Comparison of ENCODE assay signal across 39 mouse cellular contexts in the genomic region with DNA sequence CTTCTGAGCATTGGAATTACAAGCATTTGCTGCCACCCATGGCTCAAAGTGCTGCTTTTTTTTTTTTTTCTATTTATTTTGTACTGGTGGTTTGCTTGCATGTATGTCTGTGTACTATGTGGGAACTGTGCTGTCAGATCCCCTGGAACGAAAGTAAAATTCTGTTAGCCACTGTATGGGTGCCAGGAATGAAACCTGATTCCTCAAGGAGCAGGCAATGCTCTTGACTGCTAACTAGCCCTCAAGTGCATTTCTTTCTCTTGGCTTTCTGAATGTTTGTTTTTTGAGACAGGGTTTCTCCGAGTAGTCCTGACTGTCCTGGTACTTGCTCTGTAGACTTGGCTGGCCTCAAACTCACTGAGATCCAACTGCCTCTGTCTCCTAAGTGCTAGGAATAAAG. TPM values are rescaled to one million over a fixed set of nuclear protein-coding genes. Genes with fewer than 3 reads are reported as not detected.
A peak's percentile ranks its signal among the peaks of the same experiment; 100 is the strongest.
DNase-seq lines count a peak whose midpoint lies in the region; ATAC-seq and TF ChIP-seq lines count a peak whose summit lies in the region.
"Had no signal": no experiment of that assay in that cellular context is flagged by ENCODE, and none has a peak within 500 bp of the region (broad histone marks: within the 10 kb centered on the region; RNA-seq: fewer than 3 reads in every experiment).

No protein-coding gene starts in this region.

- 0 out of 2 replicates have a peak overlapping the region, but pooled peaks have one; percentile 9 for H3K9ac ChIP-seq in liver, embryonic 14.5 days (replicated peaks)
- no peak overlapping the region for H3K9ac ChIP-seq in lung, embryonic 16.5 days (ENCODE audit: low read length)
- H3K9ac ChIP-seq in hindbrain, embryonic 13.5 days, result no peak overlapping the region
- H3K9ac ChIP-seq in liver, postnatal 0 days (replicated peaks), result no peak overlapping the region
- H3K9ac ChIP-seq: heart, embryonic 13.5 days; intestine, embryonic 15.5 days; liver, embryonic 13.5 days; midbrain, embryonic 15.5 days had no signal

- no peaks in the 10 kb centered on the region; the same call in 1 of the 2 replicates for H3K27me3 ChIP-seq in liver, embryonic 14.5 days (ENCODE audit: control insufficient read depth, insufficient read depth, low read length)
- no peaks in the 10 kb centered on the region for H3K27me3 ChIP-seq in lung, embryonic 16.5 days (ENCODE audit: control insufficient read depth, insufficient read depth, low read depth, low read length)
- no peaks in the 10 kb centered on the region for H3K27me3 ChIP-seq in hindbrain, embryonic 13.5 days
- H3K27me3 ChIP-seq in liver, postnatal 0 days (ENCODE audit: insufficient read depth, low read length), result no peaks in the 10 kb centered on the region
- H3K27me3 ChIP-seq: heart, embryonic 13.5 days; intestine, embryonic 15.5 days; liver, embryonic 13.5 days; midbrain, embryonic 15.5 days had no signal

- no peak for ATAC-seq in liver, embryonic 14.5 days (ENCODE audit: insufficient read depth)
- peak; percentile 38; the same call in 1 of the 2 replicates for ATAC-seq in lung, embryonic 16.5 days (ENCODE audit: low read depth)
- no peak for ATAC-seq in hindbrain, embryonic 13.5 days (ENCODE audit: low FRiP score)
- no peak for ATAC-seq in liver, postnatal 0 days
- ATAC-seq: CD4-positive, CD25-positive, alpha-beta regulatory T cell, adult 4 months; forebrain, embryonic 16.5 days; hindbrain, embryonic 16.5 days; intestine, embryonic 15.5 days; midbrain, embryonic 15.5 days had no signal

- WGBS in liver, embryonic 14.5 days (ENCODE audit: insufficient replicate concordance), result 66% methylated on average over 2 of the region's 2 CpGs
- 36% methylated on average over 2 of the region's 2 CpGs for WGBS in lung, embryonic 16.5 days
- WGBS in hindbrain, embryonic 13.5 days, result 76% methylated on average over 2 of the region's 2 CpGs
- WGBS in liver, postnatal 0 days (ENCODE audit: insufficient replicate concordance), result 76% methylated on average over 2 of the region's 2 CpGs

- no peak for TF ChIP-seq EP300 in liver, embryonic 14.5 days (IDR thresholded peaks at IDR 0.05; ENCODE audit: low read depth)
- TF ChIP-seq EP300 in liver, postnatal 0 days (IDR thresholded peaks at IDR 0.05; ENCODE audit: low read depth), result no peak

- no peak overlapping the region for H3K4me3 ChIP-seq in liver, embryonic 14.5 days (ENCODE audit: insufficient read depth in 1 of 2, low read depth in 2 of 2, low read length in 2 of 2)
- H3K4me3 ChIP-seq in lung, embryonic 16.5 days (ENCODE audit: low read length), result no peak overlapping the region
- no peak overlapping the region for H3K4me3 ChIP-seq in hindbrain, embryonic 13.5 days
- no peak overlapping the region for H3K4me3 ChIP-seq in liver, postnatal 0 days (ENCODE audit: low read depth, low read length)
- H3K4me3 ChIP-seq: forebrain, embryonic 10.5 days; gastrocnemius, adult 2 months; heart, adult 2 months; heart, embryonic 13.5 days; hindbrain, embryonic 10.5 days; intestine, embryonic 15.5 days; layer of hippocampus, adult 2 months; liver, embryonic 13.5 days; midbrain, embryonic 10.5 days; midbrain, embryonic 15.5 days had no signal

- no peak for DNase-seq in liver, embryonic 14.5 days (ENCODE audit: low read depth in 3 of 3, low spot score in 3 of 3)
- no peak for DNase-seq in liver
- DNase-seq in adipocyte (ENCODE audit: low spot score), result peak; percentile 44
- peak; percentile 57 for DNase-seq in lung, postnatal 36 days
- DNase-seq in ovary, postnatal 36 days (ENCODE audit: low spot score), result no peak
- DNase-seq in liver, postnatal 0 days, result no peak
- DNase-seq: adrenal gland, postnatal 36 days; cerebellum, adult 2 months; cerebellum, postnatal 14 days; gastrocnemius, adult 2 months; heart, adult 2 months; heart, postnatal 10 days; kidney, adult 2 months; kidney, postnatal 36 days; left cerebral cortex, postnatal 4 days; liver, embryonic 13.5 days; right cerebral cortex, postnatal 4 days; thymus, adult 18-20 months; thymus, postnatal 36 days had no signal

- no peaks in the 10 kb centered on the region for H3K9me3 ChIP-seq in liver, embryonic 14.5 days (ENCODE audit: control insufficient read depth, low read length)
- no peaks in the 10 kb centered on the region for H3K9me3 ChIP-seq in lung, embryonic 16.5 days (ENCODE audit: control insufficient read depth, low read length)
- no peaks in the 10 kb centered on the region for H3K9me3 ChIP-seq in hindbrain, embryonic 13.5 days
- no peaks in the 10 kb centered on the region for H3K9me3 ChIP-seq in liver, postnatal 0 days (ENCODE audit: low read length)
- H3K9me3 ChIP-seq: heart, embryonic 13.5 days; hindbrain, embryonic 10.5 days; intestine, embryonic 15.5 days; liver, embryonic 13.5 days; midbrain, embryonic 10.5 days; midbrain, embryonic 15.5 days had no signal

- no peaks in the 10 kb centered on the region for H3K36me3 ChIP-seq in liver, embryonic 14.5 days (replicated peaks; ENCODE audit: control insufficient read depth, insufficient read depth, low read depth)
- H3K36me3 ChIP-seq in lung, embryonic 16.5 days (ENCODE audit: control insufficient read depth, insufficient read depth, low read length), result no peaks in the 10 kb centered on the region
- H3K36me3 ChIP-seq in hindbrain, embryonic 13.5 days, result no peaks in the 10 kb centered on the region
- no peaks in the 10 kb centered on the region for H3K36me3 ChIP-seq in liver, postnatal 0 days (replicated peaks; ENCODE audit: insufficient read depth, low read length)
- H3K36me3 ChIP-seq: forebrain, embryonic 10.5 days; heart, embryonic 13.5 days; hindbrain, embryonic 10.5 days; intestine, embryonic 15.5 days; liver, embryonic 13.5 days; midbrain, embryonic 10.5 days; midbrain, embryonic 15.5 days had no signal

- H3K27ac ChIP-seq in liver, embryonic 14.5 days, result no peak overlapping the region
- no peak overlapping the region for H3K27ac ChIP-seq in lung, embryonic 16.5 days (ENCODE audit: low read length)
- H3K27ac ChIP-seq in hindbrain, embryonic 13.5 days, result no peak overlapping the region
- no peak overlapping the region for H3K27ac ChIP-seq in liver, postnatal 0 days (ENCODE audit: low read depth)
- H3K27ac ChIP-seq: forebrain, embryonic 10.5 days; gastrocnemius, adult 2 months; heart, adult 2 months; heart, embryonic 13.5 days; hindbrain, embryonic 10.5 days; intestine, embryonic 15.5 days; layer of hippocampus, adult 2 months; liver, embryonic 13.5 days; midbrain, embryonic 10.5 days; midbrain, embryonic 15.5 days; stomach, postnatal 0 days had no signal

- TF ChIP-seq CTCF in liver, embryonic 14.5 days (IDR thresholded peaks at IDR 0.05; ENCODE audit: low read depth), result no peak
- no peak for TF ChIP-seq CTCF in liver, postnatal 0 days (IDR thresholded peaks at IDR 0.05; ENCODE audit: low read depth)

- H3K4me1 ChIP-seq in liver, embryonic 14.5 days (replicated peaks; ENCODE audit: control insufficient read depth in 2 of 2, insufficient read depth in 2 of 2, low read length in 1 of 2), result no peaks in the 10 kb centered on the region
- H3K4me1 ChIP-seq in lung, embryonic 16.5 days (replicated peaks; ENCODE audit: control insufficient read depth, insufficient read depth, low read length), result no peaks in the 10 kb centered on the region
- H3K4me1 ChIP-seq in hindbrain, embryonic 13.5 days (replicated peaks), result no peaks in the 10 kb centered on the region
- H3K4me1 ChIP-seq in liver, postnatal 0 days (ENCODE audit: insufficient read depth), result no peaks in the 10 kb centered on the region
- H3K4me1 ChIP-seq: forebrain, embryonic 10.5 days; heart, embryonic 13.5 days; hindbrain, embryonic 10.5 days; intestine, embryonic 15.5 days; liver, embryonic 13.5 days; midbrain, embryonic 10.5 days; midbrain, embryonic 15.5 days had no signal

- no peak overlapping the region for H3K4me2 ChIP-seq in liver, embryonic 14.5 days (ENCODE audit: low read depth)
- H3K4me2 ChIP-seq in lung, embryonic 16.5 days (ENCODE audit: low read depth, low read length), result no peak overlapping the region
- H3K4me2 ChIP-seq in hindbrain, embryonic 13.5 days, result no peak overlapping the region
- no peak overlapping the region for H3K4me2 ChIP-seq in liver, postnatal 0 days (ENCODE audit: low read depth, low read length)
- H3K4me2 ChIP-seq: heart, embryonic 13.5 days; intestine, embryonic 15.5 days; liver, embryonic 13.5 days; midbrain, embryonic 15.5 days had no signal

RNA-seq across cellular contexts. Expression of a gene that starts 2.3 kb away (rescaled TPM):
- not detected in 2 replicates for polyA plus RNA-seq in liver, embryonic 14.5 days (2012; rRNA removed)
- 0.06 TPM in 1 of 2 replicates, not detected in the other for polyA plus RNA-seq in liver, embryonic 14.5 days (2014; fragmentation: Nextera tagmentation; extraction: Ambion mirVana)
- polyA plus RNA-seq in lung, embryonic 16.5 days (2015; fragmentation: Nextera tagmentation; extraction: Ambion mirVana), result not detected in 2 replicates
- polyA plus RNA-seq in hindbrain, embryonic 13.5 days (2015; fragmentation: Nextera tagmentation; extraction: Ambion mirVana), result not detected in 2 replicates
- not detected in 2 replicates for polyA plus RNA-seq in liver, postnatal 0 days (2015; fragmentation: Nextera tagmentation; extraction: Ambion mirVana)
- polyA plus RNA-seq: brain, embryonic 14.5 days; CD4-positive, CD25-positive, alpha-beta regulatory T cell, adult 4 months; cerebellum, adult 2 months; cortical plate, adult 2 months; embryonic facial prominence, embryonic 11.5 days; forebrain, embryonic 10.5 days; forebrain, embryonic 16.5 days; heart, adult 2 months; heart, embryonic 13.5 days; hindbrain, embryonic 10.5 days; hindbrain, embryonic 16.5 days; intestine, embryonic 15.5 days; kidney, adult 2 months; kidney, embryonic 16.5 days; limb, embryonic 14.5 days; midbrain, embryonic 10.5 days; midbrain, embryonic 15.5 days; neural tube, embryonic 11.5 days; spleen, adult 2 months; stomach, postnatal 0 days had no signal

RNA-seq across cellular contexts. Expression of a gene that starts 26.9 kb away (rescaled TPM):
- polyA plus RNA-seq in liver, embryonic 14.5 days (2012; rRNA removed), result 10.9 and 17.1 TPM in 2 replicates
- polyA plus RNA-seq in liver, embryonic 14.5 days (2014; fragmentation: Nextera tagmentation; extraction: Ambion mirVana), result 32.6 and 38.5 TPM in 2 replicates
- 34.1 and 35.1 TPM in 2 replicates for polyA plus RNA-seq in lung, embryonic 16.5 days (2015; fragmentation: Nextera tagmentation; extraction: Ambion mirVana)
- polyA plus RNA-seq in hindbrain, embryonic 13.5 days (2015; fragmentation: Nextera tagmentation; extraction: Ambion mirVana), result 30.6 and 32.6 TPM in 2 replicates
- polyA plus RNA-seq in liver, postnatal 0 days (2015; fragmentation: Nextera tagmentation; extraction: Ambion mirVana), result 11.1 and 11.3 TPM in 2 replicates

RNA-seq across cellular contexts. Expression of a gene that starts 35.2 kb away (rescaled TPM):
- 9.8 and 16.1 TPM in 2 replicates for polyA plus RNA-seq in liver, embryonic 14.5 days (2012; rRNA removed)
- 27.1 and 27.7 TPM in 2 replicates for polyA plus RNA-seq in liver, embryonic 14.5 days (2014; fragmentation: Nextera tagmentation; extraction: Ambion mirVana)
- 25.7 and 28.1 TPM in 2 replicates for polyA plus RNA-seq in lung, embryonic 16.5 days (2015; fragmentation: Nextera tagmentation; extraction: Ambion mirVana)
- 15.1 and 16.8 TPM in 2 replicates for polyA plus RNA-seq in hindbrain, embryonic 13.5 days (2015; fragmentation: Nextera tagmentation; extraction: Ambion mirVana)
- 89.4 and 92.8 TPM in 2 replicates for polyA plus RNA-seq in liver, postnatal 0 days (2015; fragmentation: Nextera tagmentation; extraction: Ambion mirVana)

Comparison
In these comparisons a context has a peak if more than half of its experiments do, and no peak if none do; other contexts are left out.
1. DNase-seq: peak in adipocyte (single experiment) and lung, postnatal 36 days (single experiment); none in liver, embryonic 14.5 days (0 of 3), liver (single experiment), ovary, postnatal 36 days (single experiment) and liver, postnatal 0 days (single experiment).